Mouse (Mus musculus) lung, postnatal 0 days (tissue): ENCODE data around the gene Ttc34.

Experiments used
- CTCF ChIP-seq: IDR thresholded peaks from 2 replicates; pipeline ENCODE4 v1.5.1; 2016; ENCODE audit warnings: antibody characterized with exemption, mild to moderate bottlenecking
- EP300 ChIP-seq: IDR thresholded peaks from 2 replicates; pipeline ENCODE4 v1.6.1; 2016; ENCODE audit warnings: antibody characterized with exemption, mild to moderate bottlenecking, control low read depth

- TF ChIP-seq CTCF: no peak
- no peak for TF ChIP-seq EP300
These were observed 17.6 kb downstream of the Ttc34 start for GRCm38 (mm10) chr4:154854676-154855345.
